8 mouse cellular contexts compared by ENCODE assay signal in the genomic region with DNA sequence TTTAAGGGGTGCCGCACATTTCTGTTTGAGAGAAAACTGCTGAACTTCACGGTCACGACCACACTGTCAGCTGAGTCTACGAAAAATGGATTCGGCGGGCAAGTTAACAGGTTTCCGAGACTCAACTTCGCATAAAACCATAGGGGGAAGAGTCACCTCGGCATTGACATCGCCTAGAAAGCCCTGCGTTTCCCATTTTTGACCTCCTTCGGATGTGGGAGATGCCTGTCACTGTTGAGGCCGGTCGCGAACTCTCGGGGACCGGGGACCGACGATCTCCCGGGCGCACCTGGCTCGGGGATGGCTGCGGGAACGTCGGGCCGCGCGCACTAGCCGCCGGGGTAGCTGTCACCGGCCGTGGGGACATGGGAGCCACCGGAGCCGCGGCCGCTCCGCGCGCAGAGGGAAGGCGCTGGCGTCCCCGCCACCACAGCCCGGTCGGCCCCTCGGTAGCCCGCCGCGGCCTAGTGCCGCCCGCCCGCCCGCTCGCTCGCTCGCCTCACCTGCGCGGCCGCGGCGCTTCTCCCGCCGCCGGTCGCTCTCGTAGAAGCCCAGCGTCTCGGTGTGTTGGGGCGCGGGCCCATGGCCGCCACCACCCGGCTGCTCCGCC. TPM values are rescaled to one million over a fixed set of nuclear protein-coding genes. Genes with fewer than 3 reads are reported as not detected.
DNase-seq lines count a peak whose midpoint lies in the region; ATAC-seq and TF ChIP-seq lines count a peak whose summit lies in the region.

No protein-coding gene starts in this region.

- ATAC-seq in hindbrain, embryonic 11.5 days (ENCODE audit: low FRiP score): peak; percentile 78
- ATAC-seq in liver, embryonic 11.5 days (replicated peaks; ENCODE audit: low FRiP score): peak; percentile 48

- H3K27ac ChIP-seq in MEL (ENCODE audit: control insufficient read depth, low read depth, low read length): peak overlapping the region; percentile 51
- H3K27ac ChIP-seq in forebrain, embryonic 10.5 days: peak overlapping the region; percentile 98
- H3K27ac ChIP-seq in hindbrain, embryonic 11.5 days (ENCODE audit: low read depth, low read length): peak overlapping the region; percentile 84
- peak overlapping the region; percentile 88 for H3K27ac ChIP-seq in liver, embryonic 11.5 days (ENCODE audit: low read depth, low read length)

- peak overlapping the region; percentile 87 for H3K9ac ChIP-seq in MEL (ENCODE audit: control insufficient read depth, low read depth, low read length, poor library complexity, severe bottlenecking)
- H3K9ac ChIP-seq in hindbrain, embryonic 11.5 days (ENCODE audit: low read depth, low read length): peak overlapping the region; percentile 91
- peak overlapping the region; percentile 97 for H3K9ac ChIP-seq in liver, embryonic 11.5 days (ENCODE audit: low read depth, low read length)

- TF ChIP-seq EP300 in MEL (IDR thresholded peaks at IDR 0.05; ENCODE audit: low read depth in 1 of 2, low read length in 2 of 2): no peak

- no peak for TF ChIP-seq CTCF in MEL (IDR thresholded peaks at IDR 0.05 in 2 of 3, conservative IDR thresholded peaks at IDR 0.05 in 1 of 3; ENCODE audit: control insufficient read depth in 1 of 3, insufficient read depth in 1 of 3, low read depth in 2 of 3, low read length in 3 of 3, poor library complexity in 1 of 3, severe bottlenecking in 1 of 3)

- TF ChIP-seq POLR2A in MEL (IDR thresholded peaks at IDR 0.05; ENCODE audit: control insufficient read depth in 1 of 2, insufficient read depth in 1 of 2, low read depth in 1 of 2, low read length in 2 of 2, poor library complexity in 1 of 2) (no peak), myocyte (IDR thresholded peaks at IDR 0.05; ENCODE audit: insufficient read length, low read depth) (no peak)

- peaks cover 23 to 33% of the 10 kb centered on the region in 2 experiments for H3K4me1 ChIP-seq in MEL (ENCODE audit: control insufficient read depth in 1 of 2, insufficient read depth in 2 of 2, low read length in 2 of 2)
- peaks cover 47% of the 10 kb centered on the region for H3K4me1 ChIP-seq in forebrain, embryonic 10.5 days
- H3K4me1 ChIP-seq in hindbrain, embryonic 11.5 days (replicated peaks; ENCODE audit: control insufficient read depth, insufficient read depth, low read length): no peaks in the 10 kb centered on the region; the same call in 1 of the 2 replicates
- H3K4me1 ChIP-seq in liver, embryonic 11.5 days (replicated peaks; ENCODE audit: control insufficient read depth, insufficient read depth, low read length): peaks cover 34% of the 10 kb centered on the region

- H3K36me3 ChIP-seq in MEL (ENCODE audit: control insufficient read depth in 1 of 2, insufficient read depth in 2 of 2, low read length in 2 of 2) (peaks cover 8 to 38% of the 10 kb centered on the region in 2 experiments), myocyte (ENCODE audit: control insufficient read depth, insufficient read depth) (no peaks in the 10 kb centered on the region)
- H3K36me3 ChIP-seq in forebrain, embryonic 10.5 days (replicated peaks): peaks cover 10% of the 10 kb centered on the region
- H3K36me3 ChIP-seq in hindbrain, embryonic 11.5 days (ENCODE audit: control insufficient read depth, insufficient read depth, low read length): no peaks in the 10 kb centered on the region
- no peaks in the 10 kb centered on the region for H3K36me3 ChIP-seq in liver, embryonic 11.5 days (ENCODE audit: control insufficient read depth, insufficient read depth, low read length)

- peak overlapping the region; percentile 100 for H3ac ChIP-seq in myocyte (ENCODE audit: control insufficient read depth, insufficient read length)

- H3K9me3 ChIP-seq in MEL (replicated peaks; ENCODE audit: insufficient read depth, low read length): no peaks in the 10 kb centered on the region
- no peaks in the 10 kb centered on the region for H3K9me3 ChIP-seq in forebrain, embryonic 10.5 days
- H3K9me3 ChIP-seq in hindbrain, embryonic 11.5 days (ENCODE audit: control insufficient read depth, low read length): no peaks in the 10 kb centered on the region
- no peaks in the 10 kb centered on the region for H3K9me3 ChIP-seq in liver, embryonic 11.5 days (ENCODE audit: control insufficient read depth, low read length)

- peak; percentile 14 for DNase-seq in layer of hippocampus, adult 9-11 months
- DNase-seq in layer of hippocampus, adult 8-10 months (ENCODE audit: low spot score in 2 of 2): no peak
- DNase-seq in MEL (ENCODE audit: low read depth, low spot score): peak; percentile 74
- DNase-seq in forebrain, embryonic 10.5 days (ENCODE audit: extremely low spot score, low spot score): no peak
- DNase-seq in hindbrain, embryonic 11.5 days (ENCODE audit: low spot score): peak; percentile 62
- peak; percentile 66 for DNase-seq in liver, embryonic 11.5 days (ENCODE audit: low spot score)
- DNase-seq in thymus, postnatal 36 days: peak; percentile 54 to 60

- H3K4me3 ChIP-seq in MEL (ENCODE audit: control insufficient read depth in 1 of 2, insufficient read depth in 1 of 2, low read depth in 2 of 2, low read length in 2 of 2): peak overlapping the region; percentile 87 to 88
- H3K4me3 ChIP-seq in forebrain, embryonic 10.5 days: peak overlapping the region; percentile 90
- peak overlapping the region; percentile 88 for H3K4me3 ChIP-seq in hindbrain, embryonic 11.5 days (ENCODE audit: low read depth, low read length)
- H3K4me3 ChIP-seq in liver, embryonic 11.5 days (ENCODE audit: low read depth, low read length): peak overlapping the region; percentile 96
- H3K4me3 ChIP-seq in myocyte: peak overlapping the region; percentile 73

- H3K27me3 ChIP-seq in MEL (ENCODE audit: control insufficient read depth in 1 of 2, insufficient read depth in 2 of 2, low read length in 2 of 2): no peaks in the 10 kb centered on the region
- no peaks in the 10 kb centered on the region for H3K27me3 ChIP-seq in forebrain, embryonic 10.5 days (ENCODE audit: poor library complexity, severe bottlenecking)
- H3K27me3 ChIP-seq in hindbrain, embryonic 11.5 days (ENCODE audit: control insufficient read depth, insufficient read depth, low read length): no peaks in the 10 kb centered on the region
- no peaks in the 10 kb centered on the region for H3K27me3 ChIP-seq in liver, embryonic 11.5 days (replicated peaks; ENCODE audit: control insufficient read depth, insufficient read depth, low read length)
- H3K27me3 ChIP-seq in myocyte (ENCODE audit: control insufficient read depth, insufficient read depth, insufficient read length): no peaks in the 10 kb centered on the region

- WGBS in forebrain, embryonic 10.5 days: 1% methylated on average over 40 of the region's 72 CpGs
- under 1% methylated on average over 43 of the region's 72 CpGs for WGBS in hindbrain, embryonic 11.5 days
- under 1% methylated on average over 65 of the region's 72 CpGs for WGBS in liver, embryonic 11.5 days

- TF ChIP-seq RAD21 in MEL (IDR thresholded peaks at IDR 0.05; ENCODE audit: low read depth, low read length): no peak

- peaks cover 60% of the 10 kb centered on the region for H3K79me2 ChIP-seq in MEL (ENCODE audit: control insufficient read depth, insufficient read depth, low read length, poor library complexity)
- peaks cover 50% of the 10 kb centered on the region for H3K79me2 ChIP-seq in myocyte (ENCODE audit: control insufficient read depth, insufficient read depth)

- H3K4me2 ChIP-seq in hindbrain, embryonic 11.5 days (replicated peaks; ENCODE audit: low read depth, low read length): peak overlapping the region; percentile 66
- peak overlapping the region; percentile 72 for H3K4me2 ChIP-seq in liver, embryonic 11.5 days
- peak overlapping the region; percentile 96 for H3K4me2 ChIP-seq in myocyte (ENCODE audit: low read depth)

TF ChIP-seq in MEL, 35 proteins besides CTCF, POLR2A, EP300 and RAD21 (continues in another document):
- TF ChIP-seq TCF12 (IDR thresholded peaks at IDR 0.05; ENCODE audit: low read depth, low read length): no peak
- no peak for TF ChIP-seq MEF2A (IDR thresholded peaks at IDR 0.05; ENCODE audit: extremely low read depth, insufficient replicate concordance, low read depth, low read length, poor library complexity, severe bottlenecking)
- TF ChIP-seq ZMIZ1 (IDR thresholded peaks at IDR 0.05; ENCODE audit: low read depth, low read length): no peak
- TF ChIP-seq MAFK (IDR thresholded peaks at IDR 0.05; ENCODE audit: borderline replicate concordance, low read depth, low read length): no peak
- no peak for TF ChIP-seq GABPA (IDR thresholded peaks at IDR 0.05; ENCODE audit: low read depth, low read length)
- TF ChIP-seq RCOR1 (IDR thresholded peaks at IDR 0.05; ENCODE audit: low read depth, low read length): no peak
- TF ChIP-seq ZNF384 (IDR thresholded peaks at IDR 0.05; ENCODE audit: low read depth, low read length): no peak
- peak; percentile 82; the same call in 1 of the 2 replicates for TF ChIP-seq CHD1 (IDR thresholded peaks at IDR 0.05; ENCODE audit: low read depth, low read length)
- TF ChIP-seq CHD2 (IDR thresholded peaks at IDR 0.05; ENCODE audit: low read length): no peak

TF ChIP-seq in myocyte, 11 proteins besides CTCF, POLR2A, EP300 and RAD21 (continues in another document):
- TF ChIP-seq MAX (IDR thresholded peaks at IDR 0.05; ENCODE audit: low read depth) (no peak), SRF (IDR thresholded peaks at IDR 0.05; ENCODE audit: control insufficient read depth, insufficient read length, low read depth) (no peak), E2F4 (IDR thresholded peaks at IDR 0.05; ENCODE audit: insufficient read depth) (no peak), REST (IDR thresholded peaks at IDR 0.05; ENCODE audit: insufficient read depth, insufficient read length) (no peak), TCF3 (IDR thresholded peaks at IDR 0.05; ENCODE audit: insufficient read length, low read depth) (no peak), MYOG (IDR thresholded peaks at IDR 0.05; ENCODE audit: control insufficient read depth in 1 of 3, insufficient read depth in 1 of 3, insufficient read length in 2 of 3, low read depth in 2 of 3) (no peak), CEBPB (IDR thresholded peaks at IDR 0.05; ENCODE audit: insufficient read depth, poor library complexity, severe bottlenecking) (no peak), MYOD1 (IDR thresholded peaks at IDR 0.05; ENCODE audit: control insufficient read depth in 1 of 3, insufficient read length in 2 of 3, low read depth in 2 of 3) (no peak), TCF12 (IDR thresholded peaks at IDR 0.05; ENCODE audit: insufficient read depth, poor library complexity, severe bottlenecking) (no peak), POLR2AphosphoS2 (IDR thresholded peaks at IDR 0.05; ENCODE audit: insufficient read length, low read depth) (no peak)

RNA-seq across cellular contexts. Expression of gene Tapt1, which starts 0.4 kb away (rescaled TPM):
- total RNA-seq in layer of hippocampus, adult 8-10 months (2022): 10 to 100 TPM; 41.3 to 51.6 (median 46.6) TPM
- total RNA-seq in MEL (2012; rRNA removed): 39.8 and 47.0 TPM in 2 replicates
- polyA plus RNA-seq in MEL (2012; ENCODE audit: insufficient read depth in 1 of 2, insufficient read length in 2 of 2, low read depth in 1 of 2, low replicate concordance in 2 of 2, missing spikeins in 1 of 2) (10 to 100 TPM in 1 of 2 experiments, not detected in 1; 64.6 TPM), myocyte (2012; fragmentation: generic; extraction: Trizol) (18.2 TPM)
- 22.6 and 23.6 TPM in 2 replicates for polyA plus RNA-seq in forebrain, embryonic 10.5 days (2016; fragmentation: Nextera tagmentation; extraction: Ambion mirVana)
- 27.5 and 31.9 TPM in 2 replicates for polyA plus RNA-seq in hindbrain, embryonic 11.5 days (2014; fragmentation: Nextera tagmentation; extraction: Ambion mirVana)
- 49.7 and 51.0 TPM in 2 replicates for polyA plus RNA-seq in liver, embryonic 11.5 days (2014; fragmentation: Nextera tagmentation; extraction: Ambion mirVana)

Comparison
In these comparisons a context has a peak if more than half of its experiments do, and no peak if none do; other contexts are left out.
1. DNase-seq: peak in layer of hippocampus, adult 9-11 months (single experiment), MEL (single experiment), hindbrain, embryonic 11.5 days (single experiment), liver, embryonic 11.5 days (single experiment) and thymus, postnatal 36 days (2 of 2); none in layer of hippocampus, adult 8-10 months (0 of 2) and forebrain, embryonic 10.5 days (single experiment).
2. Peak in every context shown above with its lines, with median percentiles within 50 percentile points of each other: H3K27ac ChIP-seq, H3K4me3 ChIP-seq, H3K9ac ChIP-seq and H3K4me2 ChIP-seq.